Mouse (Mus musculus): ENCODE data around the gene Ltbp3. TPM values are rescaled to one million over a fixed set of nuclear protein-coding genes. Genes with fewer than 3 reads are reported as not detected.

Gene Ltbp3
- total RNA-seq, 4 experiments from 2014 or later = 32.6 to 42.8 (median 39.2) TPM

- DNase-seq (ENCODE audit: low spot score in 2 of 2) = no peak
Observed at GRCm38 (mm10) chr19:5723934-5724548, 16.7 kb upstream of the Ltbp3 start.

GRCm38 (mm10) chr19:5724549-5724941 lies 16.2 kb upstream of the Ltbp3 start:
- peak; percentile 88 to 93 for DNase-seq (ENCODE audit: low spot score in 2 of 2)

- peak; percentile 96 for DNase-seq (ENCODE audit: low spot score in 2 of 2)
Observed at GRCm38 (mm10) chr19:5725029-5725707, 15.5 kb upstream of the Ltbp3 start.

GRCm38 (mm10) chr19:5725767-5726515 lies 14.8 kb upstream of the Ltbp3 start, which contains the start of gene Ehbp1l1:
Gene Ehbp1l1, minus strand, starts transcription at chr19:5726317.
- DNase-seq (ENCODE audit: low spot score in 2 of 2) = peak in 1 of 2 experiments; percentile 62

- no peak for DNase-seq (ENCODE audit: low spot score in 2 of 2)
Observed at GRCm38 (mm10) chr19:5726961-5727578, 13.6 kb upstream of the Ltbp3 start.

GRCm38 (mm10) chr19:5727701-5728100 lies 13.0 kb upstream of the Ltbp3 start:
- peak; percentile 80 to 84 for DNase-seq (ENCODE audit: low spot score in 2 of 2)

GRCm38 (mm10) chr19:5728631-5729443 lies 11.9 kb upstream of the Ltbp3 start:
- DNase-seq (ENCODE audit: low spot score in 2 of 2) = peak in 1 of 2 experiments; percentile 69

- DNase-seq (ENCODE audit: low spot score in 2 of 2) = peak; percentile 83 to 86
Observed at GRCm38 (mm10) chr19:5729444-5729815, 11.3 kb upstream of the Ltbp3 start, which contains the start of gene Fam89b. Gene Fam89b, minus strand, starts transcription at chr19:5729653.

- no peak for DNase-seq (ENCODE audit: low spot score in 2 of 2)
Observed at GRCm38 (mm10) chr19:5730314-5731186, 10.2 kb upstream of the Ltbp3 start.

GRCm38 (mm10) chr19:5731264-5731978 lies 9.3 kb upstream of the Ltbp3 start:
- DNase-seq (ENCODE audit: low spot score in 2 of 2) = peak; percentile 84 to 88

GRCm38 (mm10) chr19:5734325-5734724 lies 6.4 kb upstream of the Ltbp3 start:
- DNase-seq (ENCODE audit: low spot score in 2 of 2) = no peak

- DNase-seq (ENCODE audit: low spot score in 2 of 2) = no peak
Observed at GRCm38 (mm10) chr19:5739446-5739845, 1.3 kb upstream of the Ltbp3 start.

- DNase-seq (ENCODE audit: low spot score in 2 of 2) = peak; percentile 77 to 86
Observed at GRCm38 (mm10) chr19:5741641-5742240, 1.0 kb downstream of the Ltbp3 start.

- DNase-seq (ENCODE audit: low spot score in 2 of 2) = no peak
Observed at GRCm38 (mm10) chr19:5742241-5742641, 1.5 kb downstream of the Ltbp3 start.

GRCm38 (mm10) chr19:5743576-5743975 lies 2.9 kb downstream of the Ltbp3 start:
- no peak for DNase-seq (ENCODE audit: low spot score in 2 of 2)

- DNase-seq (ENCODE audit: low spot score in 2 of 2) = no peak
Observed at GRCm38 (mm10) chr19:5745756-5746710, 5.3 kb downstream of the Ltbp3 start.

- no peak for DNase-seq (ENCODE audit: low spot score in 2 of 2)
Observed at GRCm38 (mm10) chr19:5746907-5747363, 6.2 kb downstream of the Ltbp3 start.

GRCm38 (mm10) chr19:5749476-5749875 lies 8.8 kb downstream of the Ltbp3 start:
- DNase-seq (ENCODE audit: low spot score in 2 of 2) = no peak

Measured in gastrocnemius, adult 8-10 months (tissue).